Mouse (Mus musculus): ENCODE measurements at regions not wholly inside any gene's neighbourhood (a gene's known extent, or its start where the extent isn't known, plus 50 kb on each side); places are given as distances from the start of the nearest gene placed in this dataset.

GRCm38 (mm10) chr3:149585769-149586168 is 595.4 kb upstream of the Adgrl2 start:
- no peak overlapping the region for H3K27ac ChIP-seq (replicated peaks)
- no peaks in the 10 kb centered on the region for H3K9me3 ChIP-seq
- H3K4me1 ChIP-seq = peaks cover 11% of the 10 kb centered on the region
- WGBS = 47% methylated on average over 2 of the region's 2 CpGs
- no peak overlapping the region for H3K4me3 ChIP-seq
- no peaks in the 10 kb centered on the region for H3K36me3 ChIP-seq (replicated peaks)
- DNase-seq (ENCODE audit: low spot score) = no peak
- H3K27me3 ChIP-seq (replicated peaks; ENCODE audit: low read depth, poor library complexity, severe bottlenecking) = no peaks in the 10 kb centered on the region

DNA sequence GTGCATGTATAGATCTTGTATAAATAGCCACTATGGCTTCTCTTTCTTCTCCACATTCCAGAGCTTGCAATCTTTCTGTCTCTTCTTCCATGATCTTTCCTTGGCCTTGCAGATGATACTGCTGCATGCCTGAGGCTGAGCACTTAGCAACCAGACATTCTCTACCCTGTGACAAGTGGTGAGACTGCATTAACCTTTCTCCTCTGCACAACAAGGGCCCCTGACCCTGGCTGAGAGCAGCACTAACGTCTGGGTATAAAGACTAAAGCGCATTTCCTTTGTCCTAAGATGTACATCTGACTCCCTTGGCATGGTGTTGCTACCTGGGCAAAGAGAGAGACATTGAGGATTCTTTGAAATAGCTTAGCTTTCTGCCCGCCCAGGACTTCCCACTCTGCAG is 590.8 kb upstream of the Adgrl2 start:
- Histone ChIP-seq H3K36me3 (replicated peaks) (no peaks in the 10 kb centered on the region), H3K27me3 (replicated peaks; ENCODE audit: low read depth, poor library complexity, severe bottlenecking) (no peaks in the 10 kb centered on the region), H3K4me3 (no peak overlapping the region), H3K4me1 (peaks cover 25% of the 10 kb centered on the region), H3K27ac (replicated peaks) (no peak overlapping the region; the same call in 1 of the 2 replicates), H3K9me3 (no peaks in the 10 kb centered on the region)
- 50% methylated on average over 3 of the region's 3 CpGs for WGBS
- DNase-seq (ENCODE audit: low spot score) = no peak

GRCm38 (mm10) chr3:149575678-149576077 is 585.3 kb upstream of the Adgrl2 start:
- Histone ChIP-seq H3K9me3 (no peaks in the 10 kb centered on the region), H3K27me3 (replicated peaks; ENCODE audit: low read depth, poor library complexity, severe bottlenecking) (no peaks in the 10 kb centered on the region), H3K4me1 (peaks cover 18% of the 10 kb centered on the region), H3K27ac (replicated peaks) (no peak overlapping the region), H3K4me3 (no peak overlapping the region), H3K36me3 (replicated peaks) (no peaks in the 10 kb centered on the region)
- DNase-seq (ENCODE audit: low spot score) = no peak
- WGBS = 70% methylated on average over 3 of the region's 3 CpGs

DNA sequence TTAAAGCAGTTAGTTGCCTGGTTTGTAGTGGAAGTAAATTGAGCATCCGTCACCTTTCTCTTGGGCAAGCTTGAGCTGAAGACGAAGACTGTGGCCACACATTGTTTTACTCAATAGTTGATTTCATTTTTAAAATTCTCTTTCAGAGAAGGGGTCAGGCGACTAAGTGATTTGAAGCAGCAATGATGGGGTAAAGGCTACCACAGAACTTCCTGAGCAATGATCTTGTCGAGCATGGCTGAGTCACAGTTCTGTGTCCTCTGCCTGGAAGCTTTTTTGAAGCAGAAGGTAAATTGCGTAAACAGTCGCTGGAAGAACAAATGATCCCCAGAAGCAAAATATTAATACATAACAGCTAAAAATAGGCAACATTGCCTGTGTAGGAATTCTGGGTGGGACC is 576.5 kb upstream of the Adgrl2 start:
- Histone ChIP-seq H3K27ac (replicated peaks) (no peak overlapping the region), H3K4me3 (no peak overlapping the region), H3K27me3 (replicated peaks; ENCODE audit: low read depth, poor library complexity, severe bottlenecking) (no peaks in the 10 kb centered on the region), H3K36me3 (replicated peaks) (no peaks in the 10 kb centered on the region), H3K9me3 (no peaks in the 10 kb centered on the region), H3K4me1 (no peaks in the 10 kb centered on the region)
- no peak for DNase-seq (ENCODE audit: low spot score)
- 85% methylated on average over 6 of the region's 6 CpGs for WGBS

DNA sequence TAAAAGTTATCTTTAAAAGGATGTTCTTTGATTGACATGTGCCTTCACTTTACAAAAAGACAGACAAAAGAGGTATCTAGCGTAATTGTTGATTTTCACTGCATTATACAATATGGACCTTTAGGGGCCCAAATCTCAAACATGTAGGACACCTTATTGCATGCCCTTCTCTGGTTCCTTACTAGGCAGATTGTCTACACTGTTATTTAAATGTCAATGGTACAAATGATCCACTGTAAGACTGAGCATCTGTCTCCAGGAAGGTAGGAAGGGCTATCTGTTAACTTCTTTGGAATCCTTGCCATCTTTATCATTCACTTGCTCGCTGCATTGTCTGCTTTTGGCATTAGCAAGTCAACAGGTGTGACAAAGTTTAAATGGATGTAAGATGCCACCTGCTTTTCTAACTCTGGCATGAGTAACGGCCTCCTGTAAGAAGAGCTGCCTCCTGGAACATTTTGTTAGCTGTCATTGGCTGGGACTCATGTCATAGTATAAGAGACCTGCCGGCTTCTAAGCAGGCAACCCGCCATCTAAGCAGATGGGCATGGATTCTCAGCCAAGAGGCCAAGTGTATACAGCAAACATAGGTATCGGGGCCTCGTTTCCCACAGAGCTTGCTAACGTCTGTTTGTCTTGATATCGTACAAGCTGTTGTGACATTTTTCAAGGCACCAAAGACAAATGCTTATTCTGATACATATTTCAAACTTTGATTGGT is 560.0 kb upstream of the Adgrl2 start:
- Histone ChIP-seq H3K27me3 (replicated peaks; ENCODE audit: low read depth, poor library complexity, severe bottlenecking) (no peaks in the 10 kb centered on the region), H3K4me3 (no peak overlapping the region), H3K36me3 (replicated peaks) (no peaks in the 10 kb centered on the region), H3K27ac (replicated peaks) (no peak overlapping the region), H3K4me1 (0 out of 2 replicates have a peak, but pooled peaks cover 6% of the 10 kb centered on the region), H3K9me3 (no peaks in the 10 kb centered on the region)
- no peak for DNase-seq (ENCODE audit: low spot score)
- WGBS = 89% methylated on average over 9 of the region's 9 CpGs

DNA sequence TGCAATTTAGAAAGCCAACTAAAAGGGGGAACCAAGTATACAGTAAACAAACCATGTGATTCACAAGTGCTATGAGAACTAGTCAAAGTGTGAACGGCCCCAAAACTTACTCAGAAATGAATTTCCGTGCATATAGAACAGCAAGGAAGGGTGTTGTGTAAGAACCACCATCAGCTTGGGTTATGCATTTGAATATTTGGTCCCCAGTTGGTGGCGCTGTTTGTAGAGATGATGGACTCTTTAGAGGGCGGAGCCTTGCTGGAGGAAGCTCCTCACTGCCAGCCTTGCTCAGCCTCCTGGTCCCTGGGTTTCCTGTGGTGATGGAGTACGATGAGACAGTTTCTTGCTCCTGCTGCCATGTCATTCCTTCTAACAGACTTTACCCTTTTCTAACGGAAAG is 556.7 kb upstream of the Adgrl2 start:
- 72% methylated on average over 6 of the region's 6 CpGs for WGBS
- DNase-seq (ENCODE audit: low spot score) = peak; percentile 27
- Histone ChIP-seq H3K4me1 (0 out of 2 replicates have a peak, but pooled peaks cover 6% of the 10 kb centered on the region), H3K9me3 (no peaks in the 10 kb centered on the region), H3K4me3 (no peak overlapping the region), H3K27ac (replicated peaks) (no peak overlapping the region), H3K36me3 (replicated peaks) (no peaks in the 10 kb centered on the region), H3K27me3 (replicated peaks; ENCODE audit: low read depth, poor library complexity, severe bottlenecking) (no peaks in the 10 kb centered on the region)

DNA sequence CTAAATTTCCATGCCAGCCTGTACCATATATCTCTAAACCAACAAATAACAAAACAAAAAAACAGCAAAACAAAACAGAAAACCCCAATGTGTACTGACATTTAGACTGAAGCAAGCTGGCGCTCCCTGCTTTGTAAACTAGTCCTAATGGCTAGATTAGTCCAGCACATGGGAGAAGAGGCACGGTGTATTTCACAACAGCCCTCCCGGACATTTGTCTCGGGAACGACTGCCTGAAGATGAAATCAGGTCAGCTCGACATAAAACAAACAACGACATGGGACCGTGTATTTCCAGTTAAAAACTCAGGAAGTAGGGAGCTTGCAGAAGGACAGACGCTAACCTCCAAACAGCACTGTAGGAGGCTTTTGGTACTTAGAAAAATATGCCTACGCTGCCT is 555.9 kb upstream of the Adgrl2 start:
- no peak for DNase-seq (ENCODE audit: low spot score)
- H3K4me3 ChIP-seq = no peak overlapping the region
- H3K27ac ChIP-seq (replicated peaks) = no peak overlapping the region
- 79% methylated on average over 10 of the region's 10 CpGs for WGBS
- no peaks in the 10 kb centered on the region for H3K9me3 ChIP-seq
- no peaks in the 10 kb centered on the region for H3K36me3 ChIP-seq (replicated peaks)
- H3K4me1 ChIP-seq = 0 out of 2 replicates have a peak, but pooled peaks cover 6% of the 10 kb centered on the region
- H3K27me3 ChIP-seq (replicated peaks; ENCODE audit: low read depth, poor library complexity, severe bottlenecking) = no peaks in the 10 kb centered on the region

GRCm38 (mm10) chr3:149534183-149534582 is 543.8 kb upstream of the Adgrl2 start:
- Histone ChIP-seq H3K27ac (replicated peaks) (no peak overlapping the region), H3K27me3 (replicated peaks; ENCODE audit: low read depth, poor library complexity, severe bottlenecking) (peaks cover 22% of the 10 kb centered on the region; the same call in 1 of the 2 replicates), H3K4me3 (no peak overlapping the region), H3K36me3 (replicated peaks) (no peaks in the 10 kb centered on the region), H3K4me1 (peaks cover 27% of the 10 kb centered on the region), H3K9me3 (no peaks in the 10 kb centered on the region)
- peak; percentile 21 for DNase-seq (ENCODE audit: low spot score)
- WGBS = 14% methylated on average over 4 of the region's 4 CpGs

DNA sequence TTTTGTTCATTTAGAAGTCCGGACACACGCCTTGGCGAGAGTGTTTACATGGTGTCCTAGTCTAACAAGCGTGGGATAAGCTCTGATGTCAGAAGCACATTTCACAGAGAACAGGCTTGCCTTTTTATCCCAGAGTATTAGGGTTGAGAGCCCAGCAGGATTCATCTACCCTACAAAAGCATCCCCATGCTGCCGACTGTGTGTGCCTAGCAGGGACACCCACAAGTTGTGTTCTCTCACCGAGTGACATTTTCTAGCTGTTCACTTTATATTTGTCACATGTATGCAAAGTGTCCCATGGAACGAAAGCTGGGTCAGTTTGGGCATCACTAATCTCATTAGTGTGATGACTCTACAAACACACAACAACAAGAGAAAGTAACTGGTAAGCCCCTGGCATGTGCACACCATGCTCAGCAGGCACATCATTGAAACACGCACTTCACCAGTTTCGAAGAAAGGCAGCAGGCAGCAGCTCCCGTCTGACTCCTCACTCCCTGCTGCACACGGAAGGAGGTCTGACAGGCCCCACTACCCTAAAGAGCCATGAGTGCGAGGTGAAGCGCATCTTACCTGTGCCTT is 539.8 kb upstream of the Adgrl2 start:
- H3K9me3 ChIP-seq = no peaks in the 10 kb centered on the region
- 84% methylated on average over 13 of the region's 13 CpGs for WGBS
- DNase-seq (ENCODE audit: low spot score) = no peak

DNA sequence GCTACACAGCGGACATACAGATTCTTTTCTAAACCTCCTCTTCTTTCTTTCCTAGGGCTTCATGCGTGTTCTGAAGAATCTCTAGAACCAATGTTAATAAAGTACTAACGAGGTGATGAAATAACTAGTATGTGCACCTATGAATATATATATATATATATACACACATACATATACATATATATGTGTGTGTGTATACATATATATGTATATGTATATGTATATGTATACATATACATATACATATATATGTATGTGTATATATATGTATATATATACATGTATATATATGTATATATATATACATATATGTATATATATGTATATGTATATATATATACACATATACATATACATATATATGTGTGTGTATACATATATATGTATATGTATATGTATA is 536.2 kb upstream of the Adgrl2 start:
- Histone ChIP-seq H3K4me3 (no peak overlapping the region), H3K9me3 (no peaks in the 10 kb centered on the region), H3K36me3 (replicated peaks) (no peaks in the 10 kb centered on the region), H3K27me3 (replicated peaks; ENCODE audit: low read depth, poor library complexity, severe bottlenecking) (peaks cover 11% of the 10 kb centered on the region; the same call in 1 of the 2 replicates), H3K27ac (replicated peaks) (no peak overlapping the region), H3K4me1 (peaks cover 18% of the 10 kb centered on the region)
- WGBS = 93% methylated on average over 3 of the region's 3 CpGs
- DNase-seq (ENCODE audit: low spot score) = no peak

More for the DNA sequence above, 539.8 kb upstream of the Adgrl2 start:
- Histone ChIP-seq H3K27me3 (replicated peaks; ENCODE audit: low read depth, poor library complexity, severe bottlenecking) (peaks cover 22% of the 10 kb centered on the region; the same call in 1 of the 2 replicates), H3K36me3 (replicated peaks) (no peaks in the 10 kb centered on the region), H3K27ac (replicated peaks) (no peak overlapping the region), H3K4me1 (peaks cover 12% of the 10 kb centered on the region), H3K4me3 (no peak overlapping the region)

- Histone ChIP-seq H3K9me3 (no peaks in the 10 kb centered on the region), H3K36me3 (replicated peaks) (no peaks in the 10 kb centered on the region), H3K4me3 (peak overlapping the region; percentile 59), H3K27me3 (replicated peaks; ENCODE audit: low read depth, poor library complexity, severe bottlenecking) (peaks cover 36% of the 10 kb centered on the region), H3K4me1 (peaks cover 41% of the 10 kb centered on the region), H3K27ac (replicated peaks) (peak overlapping the region; percentile 72)
- 25% methylated on average over 15 of the region's 15 CpGs for WGBS
- DNase-seq (ENCODE audit: low spot score) = no peak
Observed at GRCm38 (mm10) chr3:149519575-149519929, 529.2 kb upstream of the Adgrl2 start.

DNA sequence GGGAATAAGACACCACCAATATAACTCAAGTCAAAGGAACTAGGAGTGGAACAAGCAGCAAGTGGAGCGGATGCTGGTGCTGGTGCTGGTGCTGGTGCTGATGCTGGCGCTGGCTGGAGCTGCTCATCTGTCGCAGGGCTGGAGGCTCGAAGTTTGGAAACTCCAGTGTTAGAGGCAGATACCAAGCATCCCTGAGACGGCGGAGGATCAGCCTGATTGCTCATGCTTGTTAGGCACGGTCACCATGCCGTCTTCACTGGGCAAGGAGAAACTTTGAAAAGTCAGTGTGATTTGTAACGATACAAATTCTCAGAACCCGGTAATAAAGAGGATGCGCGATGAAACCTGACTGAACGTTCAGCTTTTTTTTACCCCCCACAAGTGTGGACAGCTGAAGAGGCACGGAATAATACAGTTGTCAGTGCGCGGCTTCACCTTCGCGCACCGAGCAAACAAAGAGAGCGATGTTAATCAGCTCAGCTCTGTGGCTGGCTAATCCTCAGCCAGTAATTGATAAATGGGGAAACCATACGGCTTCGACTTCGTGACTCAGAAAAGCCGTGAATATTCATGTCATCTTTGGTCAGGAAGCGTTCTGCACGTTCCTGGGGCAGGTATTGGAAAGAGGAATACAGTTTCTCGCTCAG is 528.7 kb upstream of the Adgrl2 start:
- Histone ChIP-seq H3K27me3 (replicated peaks; ENCODE audit: low read depth, poor library complexity, severe bottlenecking) (peaks cover 36% of the 10 kb centered on the region), H3K27ac (replicated peaks) (peak overlapping the region; percentile 72), H3K4me1 (peaks cover 36% of the 10 kb centered on the region), H3K4me3 (peak overlapping the region; percentile 59), H3K36me3 (replicated peaks) (no peaks in the 10 kb centered on the region), H3K9me3 (no peaks in the 10 kb centered on the region)
- whole genome bisulfite sequencing = 2% methylated on average over 27 of the region's 27 CpGs
- peak; percentile 48 for DNase-seq (ENCODE audit: low spot score)

GRCm38 (mm10) chr3:149517537-149517936 is 527.2 kb upstream of the Adgrl2 start:
- no peak overlapping the region for H3K4me3 ChIP-seq
- DNase-seq (ENCODE audit: low spot score) = no peak
- H3K9me3 ChIP-seq = no peaks in the 10 kb centered on the region
- H3K4me1 ChIP-seq = peaks cover 26% of the 10 kb centered on the region
- peaks cover 36% of the 10 kb centered on the region for H3K27me3 ChIP-seq (replicated peaks; ENCODE audit: low read depth, poor library complexity, severe bottlenecking)
- no peak overlapping the region for H3K27ac ChIP-seq (replicated peaks)
- H3K36me3 ChIP-seq (replicated peaks) = no peaks in the 10 kb centered on the region
- whole genome bisulfite sequencing = 83% methylated on average over 11 of the region's 11 CpGs
